Mouse (Mus musculus) left cerebral cortex, adult 18-20 months (tissue): ENCODE data around the gene Itga2b. TPM values are rescaled to one million over a fixed set of nuclear protein-coding genes. Genes with fewer than 3 reads are reported as not detected.

Experiments
- DNase-seq, 2 experiments: peaks; one replicate each; pipeline ENCODE4 v3.0.0; 2021 to 2022; ENCODE audit warnings: low spot score in 2 of 2, mixed read lengths in 1 of 2
- total RNA-seq, 2 experiments: library from RNA; stranded (reverse); gene quantifications; 2 replicates each; pipeline ENCODE4 v1.2.3; 2021

The Itga2b gene
- total RNA-seq, 2 experiments from 2014 or later: 3.3 to 3.9 TPM

DNA sequence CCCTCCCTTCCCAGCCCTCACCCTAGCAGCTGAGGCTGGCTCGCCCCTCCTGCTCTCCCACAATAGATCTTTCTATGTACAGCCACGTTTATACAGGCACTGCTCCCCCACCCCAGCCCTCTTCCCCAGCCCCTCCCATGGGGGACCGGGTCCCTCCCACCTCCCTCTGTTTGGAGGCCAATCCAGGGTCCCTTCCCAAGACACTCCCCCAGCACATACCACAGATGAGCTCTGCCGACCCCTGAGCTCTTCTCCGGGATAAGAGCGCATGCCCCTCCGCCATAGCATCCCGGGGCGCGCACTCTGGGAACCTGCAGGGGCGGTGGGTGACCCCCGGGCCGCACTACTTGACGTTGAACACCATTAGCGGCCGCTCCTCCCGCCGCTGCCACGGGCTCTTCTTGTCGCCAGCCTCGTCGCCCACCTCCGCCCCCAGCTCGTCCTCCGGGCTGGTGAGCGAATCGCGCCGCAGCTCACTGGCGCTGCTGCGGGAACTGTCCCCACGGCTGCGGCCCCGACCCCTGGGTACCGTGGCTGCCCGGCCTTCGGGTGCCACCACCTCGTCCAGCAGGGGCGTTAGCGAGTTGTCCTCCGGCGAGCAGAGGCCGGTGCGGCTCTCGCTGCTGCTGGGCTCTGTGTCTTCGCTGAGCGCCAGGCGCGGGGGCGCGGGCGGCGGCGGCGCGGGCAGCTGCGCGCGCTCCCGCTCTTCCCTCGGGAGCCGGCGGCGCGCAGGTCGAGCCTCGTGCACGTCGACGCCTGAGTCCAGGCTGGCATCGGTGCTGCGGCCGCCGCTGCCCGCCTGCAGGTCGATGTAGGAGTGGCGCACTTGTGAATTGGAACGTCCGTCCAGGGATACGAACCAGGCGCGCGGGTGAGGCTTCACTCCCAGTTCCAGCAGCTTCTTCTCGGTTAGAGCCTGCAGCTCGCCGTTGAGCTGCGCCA lies 32.5 kb downstream of the Itga2b start:
- peak; percentile 66 to 80 for DNase-seq

DNA sequence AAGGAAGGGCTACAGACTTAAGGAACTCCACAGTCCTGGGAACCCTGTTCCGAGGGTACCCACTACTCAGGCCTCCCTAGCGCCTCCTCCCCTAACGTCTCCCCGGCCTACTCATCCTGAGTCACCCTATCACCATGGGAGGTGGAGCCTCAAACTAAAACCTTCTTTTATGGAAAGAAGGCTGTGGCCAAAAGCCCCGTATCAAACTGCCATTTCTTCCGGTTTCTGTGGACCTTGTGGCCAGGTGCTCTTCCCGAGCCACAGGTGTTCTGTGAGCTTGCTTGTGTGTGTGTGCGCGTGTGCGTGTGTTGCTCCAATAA lies 33.5 kb downstream of the Itga2b start:
- no peak for DNase-seq

DNA sequence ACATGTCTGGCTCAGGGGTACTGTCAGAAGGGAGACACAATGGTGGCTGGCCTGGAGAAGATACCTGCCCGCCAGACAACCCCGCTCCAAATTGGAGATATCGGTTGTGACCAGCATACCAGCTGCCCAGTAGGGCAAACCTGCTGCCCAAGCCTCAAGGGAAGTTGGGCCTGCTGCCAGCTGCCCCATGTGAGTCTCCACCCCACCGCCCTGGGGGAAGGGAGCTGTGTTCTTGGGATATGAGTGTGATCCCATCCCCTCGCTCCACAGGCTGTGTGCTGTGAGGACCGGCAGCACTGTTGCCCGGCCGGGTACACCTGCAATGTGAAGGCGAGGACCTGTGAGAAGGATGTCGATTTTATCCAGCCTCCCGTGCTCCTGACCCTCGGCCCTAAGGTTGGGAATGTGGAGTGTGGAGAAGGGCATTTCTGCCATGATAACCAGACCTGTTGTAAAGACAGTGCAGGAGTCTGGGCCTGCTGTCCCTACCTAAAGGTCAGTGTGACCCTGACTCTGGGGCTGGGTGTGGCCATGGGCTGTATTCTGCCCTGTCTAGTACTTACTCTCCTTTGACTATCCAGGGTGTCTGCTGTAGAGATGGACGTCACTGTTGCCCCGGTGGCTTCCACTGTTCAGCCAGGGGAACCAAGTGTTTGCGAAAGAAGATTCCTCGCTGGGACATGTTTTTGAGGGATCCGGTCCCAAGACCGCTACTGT lies 34.0 kb downstream of the Itga2b start:
- DNase-seq: no peak

DNA sequence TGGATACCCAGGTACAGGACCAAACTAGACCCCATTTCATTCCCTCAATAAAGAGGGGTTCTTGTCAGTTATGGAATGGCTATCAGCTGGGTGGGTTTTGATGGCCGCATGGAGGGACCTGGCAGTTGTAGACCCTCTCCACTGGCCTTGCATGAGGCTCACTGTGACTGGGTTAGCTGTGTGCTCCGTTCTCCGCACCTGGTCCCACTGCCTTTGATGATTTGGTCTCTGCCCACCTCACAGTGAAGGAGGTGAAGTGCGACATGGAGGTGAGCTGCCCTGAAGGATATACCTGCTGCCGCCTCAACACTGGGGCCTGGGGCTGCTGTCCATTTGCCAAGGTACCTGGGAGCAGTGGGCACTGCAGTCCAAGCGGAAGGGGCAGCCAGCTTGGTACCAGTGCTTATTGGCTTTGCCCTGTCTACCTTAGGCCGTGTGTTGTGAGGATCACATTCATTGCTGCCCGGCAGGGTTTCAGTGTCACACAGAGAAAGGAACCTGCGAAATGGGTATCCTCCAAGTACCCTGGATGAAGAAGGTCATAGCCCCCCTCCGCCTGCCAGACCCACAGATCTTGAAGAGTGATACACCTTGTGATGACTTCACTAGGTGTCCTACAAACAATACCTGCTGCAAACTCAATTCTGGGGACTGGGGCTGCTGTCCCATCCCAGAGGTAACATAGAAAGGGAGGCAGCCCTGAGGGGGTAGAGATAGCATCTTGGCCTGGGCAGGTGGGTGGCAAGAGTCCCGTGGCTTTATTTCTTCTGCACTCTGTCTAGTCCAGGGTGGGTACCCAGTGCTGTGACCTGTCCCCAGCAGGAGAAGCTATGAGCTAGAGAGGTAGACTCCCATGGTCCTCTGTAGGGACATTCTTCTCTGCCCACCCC lies 34.9 kb downstream of the Itga2b start:
- no peak for DNase-seq

DNA sequence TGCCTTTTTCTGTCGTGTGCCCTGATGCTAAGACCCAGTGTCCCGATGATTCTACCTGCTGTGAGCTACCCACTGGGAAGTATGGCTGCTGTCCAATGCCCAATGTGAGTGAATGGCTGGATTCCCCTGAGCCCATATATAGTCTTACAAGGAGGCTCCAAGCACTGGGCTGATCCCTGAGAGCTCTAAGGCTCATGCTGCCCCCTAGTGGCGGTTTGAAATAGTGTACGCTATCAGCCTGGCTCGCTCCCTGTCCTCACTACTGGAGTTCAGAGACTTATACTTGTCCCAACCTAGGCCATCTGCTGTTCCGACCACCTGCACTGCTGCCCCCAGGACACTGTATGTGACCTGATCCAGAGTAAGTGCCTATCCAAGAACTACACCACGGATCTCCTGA lies 35.5 kb downstream of the Itga2b start:
- DNase-seq: peak; percentile 89 to 95

DNA sequence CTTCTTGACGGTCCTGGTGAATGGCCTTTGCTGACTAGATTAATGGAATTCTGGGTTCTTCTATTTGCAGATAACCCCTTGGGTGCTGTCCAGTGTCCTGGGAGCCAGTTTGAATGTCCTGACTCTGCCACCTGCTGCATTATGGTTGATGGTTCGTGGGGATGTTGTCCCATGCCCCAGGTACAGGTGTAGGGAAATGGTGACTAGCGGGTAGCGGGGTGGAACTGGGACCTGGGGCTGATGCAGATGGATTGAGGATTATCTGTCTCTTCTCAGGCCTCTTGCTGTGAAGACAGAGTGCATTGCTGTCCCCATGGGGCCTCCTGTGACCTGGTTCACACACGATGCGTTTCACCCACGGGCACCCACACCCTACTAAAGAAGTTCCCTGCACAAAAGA lies 36.1 kb downstream of the Itga2b start:
- DNase-seq: no peak

DNA sequence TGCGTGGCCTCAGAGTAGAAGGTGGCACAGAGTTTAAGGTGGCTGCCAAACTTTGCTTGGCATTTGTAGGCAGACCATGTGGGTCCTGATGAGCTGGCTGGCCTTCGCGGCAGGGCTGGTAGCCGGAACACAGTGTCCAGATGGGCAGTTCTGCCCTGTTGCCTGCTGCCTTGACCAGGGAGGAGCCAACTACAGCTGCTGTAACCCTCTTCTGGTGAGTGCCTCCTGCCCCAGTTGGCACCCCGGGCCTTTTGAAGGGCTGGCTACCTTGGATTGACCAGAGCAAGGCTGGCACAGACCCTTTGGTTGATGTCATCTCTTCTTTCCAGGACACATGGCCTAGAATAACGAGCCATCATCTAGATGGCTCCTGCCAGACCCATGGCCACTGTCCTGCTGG lies 37.0 kb downstream of the Itga2b start:
- DNase-seq: no peak

DNA sequence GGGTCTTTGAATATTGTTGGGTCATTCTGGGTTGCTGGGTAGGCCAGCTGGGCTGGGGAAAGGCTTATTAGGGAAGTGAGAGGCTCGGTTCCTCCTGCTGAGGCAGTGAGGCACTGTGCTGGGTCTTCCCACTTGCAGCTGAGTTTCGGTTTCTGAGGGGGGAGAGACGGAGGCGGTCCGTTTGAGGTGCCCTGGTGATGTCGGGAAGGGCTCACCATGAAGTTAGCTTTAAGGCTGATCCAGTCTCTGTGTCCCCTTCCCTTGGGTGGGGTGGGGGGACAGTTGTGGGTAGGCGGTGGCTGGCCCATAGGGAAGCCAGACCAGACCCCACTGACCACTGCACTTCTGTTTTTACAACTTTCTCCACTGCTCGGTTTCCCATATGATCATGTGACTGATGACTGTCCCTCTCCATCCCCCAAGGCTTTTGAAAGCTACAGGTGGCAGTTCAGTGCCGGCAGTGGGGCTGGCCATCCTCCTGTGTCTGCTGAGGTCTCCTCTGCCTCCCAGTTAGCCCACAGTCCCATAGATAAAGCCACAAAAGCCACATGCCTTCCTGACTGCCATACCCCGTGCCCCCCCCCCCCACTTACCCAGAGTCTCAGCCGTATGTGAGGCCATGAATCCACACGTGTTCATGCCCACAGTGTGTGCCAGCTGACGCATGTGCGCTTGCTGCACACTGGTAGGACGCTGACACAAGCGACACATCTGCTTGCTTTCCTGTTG lies 37.6 kb downstream of the Itga2b start:
- DNase-seq: no peak

DNA sequence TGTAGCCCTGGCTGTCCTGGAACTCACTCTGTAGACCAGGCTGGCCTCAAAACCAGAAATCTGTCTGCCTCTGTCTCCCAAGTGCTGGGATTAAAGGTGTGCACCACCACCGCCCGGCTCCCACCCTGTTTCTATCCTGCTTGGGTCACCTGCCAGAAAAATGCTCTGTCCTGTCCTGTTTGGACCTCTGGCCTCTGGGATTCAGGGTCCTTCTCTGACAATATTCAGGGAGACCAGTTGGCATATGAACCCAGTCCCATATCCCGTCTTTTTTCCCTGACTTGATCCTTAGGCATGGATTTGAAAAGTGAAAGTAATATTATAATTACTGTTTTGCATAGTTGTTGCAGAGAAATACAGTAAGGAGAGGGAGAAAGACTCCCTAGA lies 38.2 kb downstream of the Itga2b start:
- no peak for DNase-seq

DNA sequence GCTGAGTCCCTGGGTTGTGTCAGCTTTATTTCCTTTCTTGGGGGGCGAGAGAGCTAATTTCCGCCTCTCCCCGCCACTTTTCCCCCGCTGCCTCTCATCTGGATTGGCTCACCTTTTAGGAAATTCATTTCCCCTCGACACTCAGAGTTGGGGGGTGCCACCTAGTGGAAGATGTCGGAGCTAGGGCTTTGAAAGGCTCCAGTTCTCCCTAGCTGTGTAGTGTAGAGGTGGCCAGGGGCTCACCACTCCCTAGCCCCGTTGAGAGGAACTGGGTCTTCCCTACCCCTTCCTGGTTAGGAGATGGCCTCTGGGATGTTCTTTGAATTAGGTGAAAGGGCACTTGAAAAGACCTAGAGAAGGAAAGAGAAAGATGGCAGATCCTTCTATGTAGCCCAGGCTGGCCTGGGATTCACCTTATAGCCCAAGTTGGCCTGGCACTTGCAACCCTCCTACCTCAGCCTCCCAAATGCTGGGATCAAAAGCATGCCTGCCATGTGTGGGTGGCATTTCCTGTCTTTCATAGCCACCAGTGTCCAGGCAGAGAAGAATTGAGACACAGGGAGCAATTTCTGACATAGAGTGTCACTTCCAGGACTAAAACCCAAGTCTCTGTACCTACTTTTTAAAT lies 38.8 kb downstream of the Itga2b start:
- peak; percentile 78 to 84 for DNase-seq

DNA sequence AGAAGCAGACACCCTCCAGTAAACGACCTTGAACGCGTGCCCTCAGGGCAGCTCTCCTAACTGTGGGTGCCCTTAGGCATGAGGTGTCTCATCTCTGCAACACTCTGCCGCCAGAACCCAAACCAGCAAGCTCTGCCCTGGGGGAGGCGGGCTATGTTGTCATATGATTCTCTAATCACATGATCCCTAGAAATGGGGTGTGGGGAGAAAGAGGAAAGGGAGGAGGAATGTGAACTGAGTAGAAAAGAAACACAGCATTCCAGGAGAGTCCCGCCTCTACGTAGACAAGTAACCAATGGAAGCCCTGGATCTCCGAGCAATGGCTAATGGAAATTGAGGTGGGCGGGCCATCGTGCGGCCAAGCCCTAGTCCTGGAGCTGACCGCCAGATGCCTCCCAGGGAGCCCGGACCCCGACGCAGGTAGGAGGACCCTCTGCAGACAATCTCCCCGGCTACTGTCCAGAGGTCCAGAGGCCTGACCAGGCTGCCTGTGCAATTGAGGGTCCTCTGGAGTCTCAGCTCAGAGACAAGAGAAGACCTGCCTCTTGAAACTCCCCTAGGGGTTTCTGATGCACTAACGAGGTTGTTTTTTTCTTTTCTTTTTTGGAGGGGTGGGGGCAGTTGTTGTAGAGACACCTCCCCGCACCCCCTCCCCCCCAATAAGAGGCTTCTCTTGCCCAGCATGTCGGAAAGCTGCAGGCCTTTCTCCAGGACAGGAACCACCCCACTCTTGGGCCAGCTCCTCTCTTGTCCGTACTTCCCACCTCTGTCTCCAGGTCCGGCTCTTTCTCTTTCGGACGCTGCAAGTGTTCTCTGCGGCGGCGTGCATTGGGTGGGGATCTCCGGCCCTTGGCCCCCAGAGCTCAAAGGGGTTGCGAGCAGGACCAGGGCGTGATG lies 39.6 kb downstream of the Itga2b start, which contains the start of gene Grn:
Gene Grn (plus strand): TSS at position 195 of the 897 bp plus-strand sequence.
- DNase-seq: peak; percentile 85 to 91

DNA sequence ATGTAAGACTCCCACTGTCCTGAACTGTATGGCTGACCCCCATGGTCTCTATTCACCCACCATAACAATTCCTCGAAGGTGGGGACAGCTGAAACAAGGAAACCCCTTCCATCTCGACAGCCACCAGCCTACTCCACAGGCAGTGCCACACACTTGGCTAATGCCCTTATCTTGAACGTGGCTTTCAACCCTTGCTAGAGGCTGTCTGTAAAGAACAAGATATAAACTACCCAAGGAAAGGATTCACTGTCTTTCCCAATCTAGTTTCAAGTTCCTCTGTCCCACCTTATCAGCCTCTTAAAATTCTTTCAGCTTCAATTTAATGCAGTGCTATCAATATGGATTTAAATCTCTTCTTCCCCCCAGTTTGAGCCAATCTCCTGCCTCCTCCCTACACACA lies 40.4 kb downstream of the Itga2b start:
- no peak for DNase-seq

DNA sequence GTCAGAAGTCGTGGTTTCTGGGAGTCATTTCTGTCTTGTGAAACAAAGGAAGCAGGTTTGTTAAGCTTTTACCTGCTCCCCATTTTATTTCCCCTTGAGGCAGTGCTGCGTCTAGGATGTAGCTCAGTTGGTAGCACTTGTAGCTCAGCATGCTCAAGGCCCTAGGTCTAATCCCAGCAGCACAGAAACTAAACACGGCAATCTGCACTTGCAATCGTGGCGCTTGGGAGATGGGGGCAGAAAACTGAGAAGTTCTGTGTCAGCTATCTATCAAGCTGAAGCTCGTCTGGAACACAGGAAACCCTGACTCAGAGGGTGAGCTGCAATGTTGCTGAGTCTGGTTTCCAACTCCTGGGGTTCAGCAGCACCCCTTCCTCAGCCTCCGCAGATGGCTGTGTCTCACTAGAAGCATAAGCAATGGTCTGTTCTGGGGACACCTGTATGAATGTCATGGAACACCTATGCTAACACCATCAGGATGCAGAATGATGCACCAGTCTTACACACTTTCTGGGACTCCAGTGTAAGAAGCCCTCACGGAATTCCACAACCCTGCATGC lies 40.9 kb downstream of the Itga2b start:
- no peak for DNase-seq

DNA sequence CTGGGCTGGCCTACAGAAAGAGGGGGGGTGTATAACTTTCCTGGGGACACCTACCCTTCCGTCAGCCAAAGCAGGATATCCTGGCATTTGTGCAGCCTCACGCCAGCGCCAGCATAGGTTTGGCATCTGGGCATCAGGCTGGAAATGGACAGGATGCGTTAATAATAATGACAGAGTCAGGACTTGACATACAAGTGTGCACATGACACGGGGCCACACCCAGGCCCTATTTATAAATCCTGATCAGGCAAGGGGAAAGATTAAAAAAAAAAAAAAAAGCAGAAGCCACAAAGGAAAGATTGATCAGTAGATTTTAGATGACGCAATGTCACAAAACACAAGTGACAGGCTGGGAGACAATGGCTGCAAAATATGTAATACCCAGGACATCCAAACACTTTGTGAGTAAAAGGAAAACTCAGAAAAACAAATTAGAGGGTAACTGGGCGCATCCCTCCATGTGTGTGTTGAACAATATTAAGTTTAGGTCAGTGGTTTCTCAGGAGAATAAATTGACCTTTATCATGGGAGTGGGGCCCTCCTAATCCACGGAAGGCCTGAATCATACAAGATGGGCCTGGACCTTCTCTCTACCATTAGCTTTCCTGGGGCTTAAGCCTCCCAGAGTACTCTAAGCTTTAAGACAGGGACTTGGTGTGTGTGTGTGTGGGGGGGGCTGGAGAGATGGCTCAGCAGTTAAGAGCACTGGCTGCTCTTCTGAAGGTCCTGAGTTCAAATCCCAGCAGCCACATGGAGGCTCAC lies 44.2 kb downstream of the Itga2b start:
- DNase-seq: no peak

DNA sequence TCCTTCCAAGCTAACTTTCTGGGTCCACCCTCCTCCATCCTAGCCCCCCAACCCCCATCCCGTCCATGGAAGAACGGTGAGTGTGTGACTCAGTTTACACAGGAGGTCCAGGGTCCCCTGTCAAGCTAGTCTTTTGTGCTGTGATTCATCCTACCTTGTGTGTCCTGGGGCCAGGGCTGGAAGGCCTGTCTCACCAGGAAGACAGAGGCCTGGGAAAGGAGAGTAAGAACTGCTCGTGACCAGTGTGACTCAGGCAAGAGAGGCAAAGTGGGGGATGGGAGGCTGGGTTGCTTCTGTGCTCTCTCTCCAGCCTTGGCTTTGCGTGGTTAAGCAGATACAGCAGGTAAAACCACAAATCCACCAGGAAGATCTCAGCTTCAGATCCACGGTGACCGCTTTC lies 45.3 kb downstream of the Itga2b start:
- no peak for DNase-seq

DNA sequence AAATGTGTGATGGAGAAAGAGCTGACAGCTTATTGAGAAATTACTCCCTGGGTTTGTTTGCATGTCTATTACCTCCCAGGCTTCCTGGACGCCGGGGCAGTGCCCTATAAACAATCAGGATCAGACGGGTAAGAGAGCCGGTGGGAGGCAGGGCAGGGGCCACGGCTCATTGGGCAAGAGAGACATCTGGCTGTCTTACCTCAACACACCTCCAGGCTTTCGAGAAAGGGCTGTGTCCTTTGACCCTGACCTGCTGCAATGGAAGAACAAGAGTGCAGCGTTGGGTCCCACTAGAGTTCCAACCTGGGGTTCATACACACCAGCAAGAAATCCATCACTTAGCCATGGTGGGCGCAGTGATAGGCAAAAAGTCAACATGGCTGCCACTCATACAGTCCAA lies 48.4 kb downstream of the Itga2b start:
- DNase-seq: no peak

DNA sequence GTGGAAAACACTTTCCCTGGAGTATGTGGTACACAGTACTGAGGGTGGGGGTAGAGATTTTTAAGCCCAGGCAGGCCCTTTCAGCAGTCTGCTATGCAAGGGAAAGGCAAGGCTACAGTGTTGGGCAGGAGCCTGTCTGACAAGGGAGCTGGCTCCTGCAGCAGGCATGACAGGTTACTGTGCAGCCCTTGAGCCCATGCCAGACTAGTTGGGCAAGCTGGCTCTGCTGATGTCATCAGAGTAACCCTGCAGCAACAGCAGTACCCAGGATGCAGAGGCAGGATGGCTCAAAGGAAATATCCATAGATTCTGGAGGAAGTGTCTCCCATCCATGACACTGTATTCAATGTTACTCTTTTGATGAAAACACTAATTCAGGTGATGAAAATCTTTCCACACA lies 51.0 kb downstream of the Itga2b start:
- DNase-seq: no peak

DNA sequence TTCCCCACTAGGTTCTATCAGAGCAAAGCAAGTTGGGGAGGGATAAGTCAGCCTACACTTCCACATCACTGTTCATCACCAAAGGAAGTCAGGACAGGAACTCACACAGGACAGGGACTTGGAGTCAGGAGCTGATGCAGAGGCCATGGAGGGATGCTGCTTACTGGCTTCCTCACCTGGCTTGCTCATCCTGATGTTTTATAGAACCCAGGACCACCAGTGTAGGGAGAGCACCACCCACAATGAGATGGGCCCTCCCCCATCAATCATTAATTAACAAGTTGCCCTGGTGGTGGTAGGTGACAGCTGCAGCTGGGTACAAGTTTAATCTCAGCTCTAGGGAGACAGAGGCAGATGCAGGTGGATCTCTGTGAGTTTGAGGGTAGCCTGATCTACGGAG lies 52.8 kb downstream of the Itga2b start:
- DNase-seq: no peak
